Mouse (Mus musculus): ENCODE measurements at regions not wholly inside any gene's neighbourhood (a gene's known extent, or its start where the extent isn't known, plus 50 kb on each side); places are given as distances from the start of the nearest gene placed in this dataset.

- TF ChIP-seq CTCF (IDR thresholded peaks at IDR 0.05; ENCODE audit: control insufficient read depth, insufficient read depth, low read length), result no peak
- no peak for TF ChIP-seq POLR2A (IDR thresholded peaks at IDR 0.05; ENCODE audit: borderline replicate concordance, control insufficient read depth, low read depth, low read length)
Measured at GRCm38 (mm10) chr8:34614031-34614526, 502.5 kb upstream of the Gm10131 start.
